Mouse (Mus musculus) liver, embryonic 14.5 days (tissue): ENCODE measurements around the gene Cfap97d2.
A peak's percentile ranks its signal among the peaks of the same experiment; 100 is the strongest.

Source experiments
- CTCF ChIP-seq: IDR thresholded peaks from 2 replicates; pipeline ENCODE4 v1.5.1; 2016; ENCODE audit warnings: antibody characterized with exemption, low read depth, control low read depth
- EP300 ChIP-seq: IDR thresholded peaks from 2 replicates; pipeline ENCODE4 v1.6.1; 2016; ENCODE audit warnings: antibody characterized with exemption, low read depth

- no peak for TF ChIP-seq EP300
- peak; percentile 88 for TF ChIP-seq CTCF
These were observed 48.0 kb downstream of the Cfap97d2 start for GRCm38 (mm10) chr8:13753680-13754079.
